In genomic region chr14:73013723-73014544, GRCm38 (mm10) we compare ENCODE assay signal across 15 mouse cellular contexts. TPM values are rescaled to one million over a fixed set of nuclear protein-coding genes. Genes with fewer than 3 reads are reported as not detected.
DNase-seq lines count a peak whose midpoint lies in the region; ATAC-seq and TF ChIP-seq lines count a peak whose summit lies in the region.
"Had no signal": no experiment of that assay in that cellular context is flagged by ENCODE, and none has a peak within 500 bp of the region (broad histone marks: within the 10 kb centered on the region; RNA-seq: fewer than 3 reads in every experiment).

No protein-coding gene starts in this region.

- H3K36me3 ChIP-seq in kidney, postnatal 0 days (ENCODE audit: insufficient read depth, low read length), result no peaks in the 10 kb centered on the region
- H3K36me3 ChIP-seq: forebrain, embryonic 10.5 days; G1E; stomach, embryonic 15.5 days had no signal

- no peaks in the 10 kb centered on the region for H3K4me1 ChIP-seq in kidney, postnatal 0 days (replicated peaks; ENCODE audit: insufficient read depth, low read length)
- H3K4me1 ChIP-seq: forebrain, embryonic 10.5 days; stomach, embryonic 15.5 days had no signal

- TF ChIP-seq CTCF in kidney, postnatal 0 days (IDR thresholded peaks at IDR 0.05; ENCODE audit: low read depth), result no peak; the same call in 1 of the 2 replicates

- no peak overlapping the region for H3K4me2 ChIP-seq in kidney, postnatal 0 days (ENCODE audit: low read length)
- H3K4me2 ChIP-seq: stomach, embryonic 15.5 days had no signal

- peak; percentile 21 for DNase-seq in kidney, postnatal 0 days (ENCODE audit: low spot score)
- no peak for DNase-seq in kidney, adult 8-10 months
- peak; percentile 21 for DNase-seq in brain, adult 2 months (ENCODE audit: low read depth, low spot score)
- peak; percentile 27 for DNase-seq in lung, postnatal 10 days
- no peak for DNase-seq in gastrocnemius, postnatal 4 days (ENCODE audit: low spot score in 2 of 2)
- DNase-seq: heart, adult 2 months; kidney, adult 11 months; thymus, postnatal 4 days had no signal

- no peak overlapping the region for H3K4me3 ChIP-seq in kidney, postnatal 0 days (replicated peaks; ENCODE audit: low read depth, low read length)
- H3K4me3 ChIP-seq: forebrain, embryonic 10.5 days; heart, adult 2 months; left cerebral cortex, adult 2 months; stomach, embryonic 15.5 days had no signal

- no peak overlapping the region for H3K9ac ChIP-seq in kidney, postnatal 0 days (ENCODE audit: low read depth, low read length)
- H3K9ac ChIP-seq: liver, embryonic 14.5 days; stomach, embryonic 15.5 days had no signal

- no peaks in the 10 kb centered on the region for H3K9me3 ChIP-seq in kidney, postnatal 0 days (replicated peaks; ENCODE audit: low read length)
- H3K9me3 ChIP-seq: forebrain, embryonic 10.5 days; G1E; stomach, embryonic 15.5 days had no signal

- ATAC-seq in kidney, postnatal 0 days (replicated peaks; ENCODE audit: low FRiP score, low read depth), result no peak
- peak; percentile 17 for ATAC-seq in CD4-positive, CD25-positive, alpha-beta regulatory T cell, adult 4 months
- ATAC-seq in megakaryocyte-erythroid progenitor cell, adult 5-6 weeks (replicated peaks; ENCODE audit: low FRiP score, low TSS enrichment, poor library complexity, severe bottlenecking), result no peak

- 48% methylated on average over 9 of the region's 9 CpGs for WGBS in kidney, postnatal 0 days

- H3K27me3 ChIP-seq in kidney, postnatal 0 days (ENCODE audit: insufficient read depth, low read length), result no peaks in the 10 kb centered on the region
- H3K27me3 ChIP-seq: stomach, embryonic 15.5 days had no signal

- no peak overlapping the region for H3K27ac ChIP-seq in kidney, postnatal 0 days
- H3K27ac ChIP-seq: forebrain, embryonic 10.5 days; heart, adult 2 months; left cerebral cortex, adult 2 months; liver, embryonic 14.5 days; stomach, embryonic 15.5 days had no signal

RNA-seq across cellular contexts. Expression of gene Cysltr2, which starts 35.0 kb away (rescaled TPM):
- 0.21 and 0.54 TPM in 2 replicates for polyA plus RNA-seq in kidney, postnatal 0 days (2015; fragmentation: Nextera tagmentation; extraction: Ambion mirVana)
- 10 to 100 TPM; 24.1 to 33.8 TPM for polyA plus RNA-seq in CD4-positive, CD25-positive, alpha-beta regulatory T cell, adult 4 months (2017; shearing (Covaris generic))
- 4.1 and 5.6 TPM in 2 replicates for total RNA-seq in megakaryocyte-erythroid progenitor cell, adult 5-6 weeks (2014; fragmentation: Nextera tagmentation)
- total RNA-seq in megakaryocyte-erythroid progenitor cell, adult 5-6 weeks (2017), result 5.8 and 8.6 TPM in 2 replicates
- total RNA-seq in gastrocnemius, postnatal 4 days (2021), result not detected
- polyA plus RNA-seq: forebrain, embryonic 10.5 days; G1E; stomach, embryonic 15.5 days had no signal

Comparison
In these comparisons a context has a peak if more than half of its experiments do, and no peak if none do; other contexts are left out.
1. DNase-seq: peak in kidney, postnatal 0 days (single experiment), brain, adult 2 months (single experiment) and lung, postnatal 10 days (single experiment); none in kidney, adult 8-10 months (0 of 2) and gastrocnemius, postnatal 4 days (0 of 2).
2. RNA of gene Cysltr2, which starts 35.0 kb away (total RNA-seq): 4.1 to 8.6 TPM in megakaryocyte-erythroid progenitor cell, adult 5-6 weeks; not detected in gastrocnemius, postnatal 4 days; every median in the first group is over 4 times any median in the second.